Mouse (Mus musculus) midbrain, embryonic 10.5 days (tissue): ENCODE measurements around the gene Lrrd1. TPM values are rescaled to one million over a fixed set of nuclear protein-coding genes. Genes with fewer than 3 reads are reported as not detected.
A peak's percentile ranks its signal among the peaks of the same experiment; 100 is the strongest.
"Not testable (repeated sequence)": the region's sequence is repeated elsewhere in the genome, so short reads cannot be mapped to it uniquely, and the experiment has no call there.

Source experiments
- DNase-seq: peaks from one replicate; pipeline ENCODE4 v3.0.0-alpha.2; 2017; ENCODE audit warnings: low spot score
- H3K27ac ChIP-seq: fragments of 300-500 bp; sonication (generic); replicated peaks from 2 replicates; pipeline ENCODE4 v1.5.1; 2016; ENCODE audit warnings: mild to moderate bottlenecking
- H3K27me3 ChIP-seq: fragments of 300-500 bp; sonication (generic); 2 replicates; pipeline ENCODE4 v1.6.1; 2016; ENCODE audit warnings: low read depth, mild to moderate bottlenecking; ENCODE audit not compliant: poor library complexity, severe bottlenecking
- H3K36me3 ChIP-seq: fragments of 300-500 bp; sonication (generic); 2 replicates; pipeline ENCODE4 v1.6.1; 2016; ENCODE audit warnings: mild to moderate bottlenecking, moderate library complexity
- H3K4me1 ChIP-seq: fragments of 300-500 bp; sonication (generic); 2 replicates; pipeline ENCODE4 v1.6.1; 2016
- H3K4me3 ChIP-seq: fragments of 300-500 bp; sonication (generic); 2 replicates; pipeline ENCODE4 v1.5.1; 2016; ENCODE audit warnings: mild to moderate bottlenecking, moderate library complexity
- H3K9me3 ChIP-seq: fragments of 300-500 bp; sonication (generic); replicated peaks from 2 replicates; pipeline ENCODE4 v1.6.1; 2016; ENCODE audit warnings: mild to moderate bottlenecking
- WGBS: fragments of 180-500 bp; shearing (Covaris S2); methylation state at CpG from one replicate; pipeline ENCODE4 v1.1.7; 2016; 5-methylcytosine and 5-hydroxymethylcytosine counted together
- polyA plus RNA-seq: library from polyadenylated mRNA; unstranded; fragments of >200 nt; fragmentation: Nextera tagmentation; extraction: Ambion mirVana; gene quantifications from 2 replicates; pipeline ENCODE4 v1.2.1, GENCODE M21; 2016

Lrrd1 gene
- polyA plus RNA-seq, result 0.06 TPM in 1 of 2 replicates, not detected in the other

DNA sequence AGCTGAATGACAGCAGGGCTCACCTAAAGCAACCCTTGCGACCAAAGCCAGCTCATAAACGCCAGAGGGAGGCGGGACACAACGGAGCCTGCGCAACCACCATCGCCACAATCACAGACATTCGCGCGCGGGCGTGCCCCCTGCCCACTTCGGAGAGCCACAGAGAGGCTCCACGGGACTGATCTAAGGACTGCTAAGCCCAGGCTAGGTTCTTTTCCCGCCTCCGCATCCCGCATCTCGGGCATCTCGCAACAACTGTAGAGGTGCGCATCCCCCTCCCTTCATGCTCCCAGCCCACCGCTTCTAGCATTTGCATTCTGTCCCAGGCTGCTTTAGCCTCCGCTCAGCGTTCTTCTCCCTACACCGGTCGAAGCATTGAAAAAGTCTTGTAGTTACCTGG lies at the start of gene Lrrd1:
Gene Lrrd1, plus strand, starts transcription at position 148 of the 400 bp plus-strand sequence.
- Histone ChIP-seq H3K9me3 (no peaks in the 10 kb centered on the region), H3K27me3 (no peaks in the 10 kb centered on the region), H3K4me3 (peak within 1 kb of the TSS; percentile 56), H3K27ac (0 out of 2 replicates have a peak within 1 kb of the TSS, but pooled peaks have one; percentile 23), H3K4me1 (peaks cover 6% of the 10 kb centered on the region), H3K36me3 (peaks cover 24% of the 10 kb centered on the region)
- WGBS, result 7% methylated on average over 24 of the region's 24 CpGs
- peak; percentile 40 for DNase-seq

- H3K27ac ChIP-seq, H3K36me3 ChIP-seq, H3K4me3 ChIP-seq, H3K9me3 ChIP-seq, H3K27me3 ChIP-seq, DNase-seq: not testable (repeated sequence)
- peaks cover 14% of the 10 kb centered on the region for H3K4me1 ChIP-seq
- 96% methylated on average over 2 of the region's 2 CpGs for WGBS
Measured at GRCm38 (mm10) chr5:3797101-3797500, 47.9 kb upstream of the Lrrd1 start.

GRCm38 (mm10) chr5:3798656-3799055 lies 46.3 kb upstream of the Lrrd1 start:
- not testable (repeated sequence) for H3K4me3 ChIP-seq, H3K9me3 ChIP-seq, H3K27me3 ChIP-seq, DNase-seq, H3K36me3 ChIP-seq, H3K27ac ChIP-seq
- peaks cover 16% of the 10 kb centered on the region for H3K4me1 ChIP-seq

DNA sequence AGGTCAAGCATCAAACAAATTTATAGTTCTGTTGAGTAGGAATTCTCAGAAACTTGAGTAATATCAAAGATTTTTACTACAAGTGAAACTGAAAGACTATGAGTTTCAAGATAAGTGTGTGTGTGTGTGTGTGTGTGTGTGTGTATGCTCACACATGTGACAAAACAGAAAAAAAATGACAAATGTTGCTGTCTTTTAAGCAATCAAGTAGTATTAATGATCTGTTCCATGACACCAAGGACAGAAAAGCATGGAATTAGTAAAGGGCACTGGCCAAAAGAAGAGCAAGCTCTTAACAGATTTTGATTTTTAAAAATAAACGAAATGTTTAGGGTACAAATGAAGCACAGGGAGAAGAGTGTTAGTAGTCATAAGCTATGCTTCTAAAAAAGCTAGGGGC lies 44.9 kb upstream of the Lrrd1 start:
- Histone ChIP-seq H3K27ac (no peak overlapping the region), H3K27me3 (no peaks in the 10 kb centered on the region), H3K4me3 (no peak overlapping the region), H3K9me3 (no peaks in the 10 kb centered on the region), H3K4me1 (peaks cover 30% of the 10 kb centered on the region), H3K36me3 (0 out of 2 replicates have a peak, but pooled peaks cover 3% of the 10 kb centered on the region)
- 90% methylated on average over 1 of the region's 1 CpGs for WGBS
- no peak for DNase-seq

- Histone ChIP-seq H3K4me1 (peaks cover 30% of the 10 kb centered on the region), H3K36me3 (0 out of 2 replicates have a peak, but pooled peaks cover 3% of the 10 kb centered on the region), H3K27me3 (no peaks in the 10 kb centered on the region), H3K9me3 (no peaks in the 10 kb centered on the region), H3K27ac (no peak overlapping the region), H3K4me3 (peak overlapping the region; percentile 89; the same call in 1 of the 2 replicates)
- WGBS, result 86% methylated on average over 4 of the region's 4 CpGs
- no peak for DNase-seq
Measured at GRCm38 (mm10) chr5:3800881-3801280, 44.1 kb upstream of the Lrrd1 start.

GRCm38 (mm10) chr5:3801672-3802432 lies 43.1 kb upstream of the Lrrd1 start:
- no peak for DNase-seq
- peaks cover 30% of the 10 kb centered on the region for H3K4me1 ChIP-seq
- peak overlapping the region; percentile 94 for H3K27ac ChIP-seq
- H3K27me3 ChIP-seq, result no peaks in the 10 kb centered on the region
- 9% methylated on average over 18 of the region's 18 CpGs for WGBS
- no peaks in the 10 kb centered on the region for H3K36me3 ChIP-seq
- H3K9me3 ChIP-seq, result no peaks in the 10 kb centered on the region
- H3K4me3 ChIP-seq, result peak overlapping the region; percentile 89

GRCm38 (mm10) chr5:3802433-3803291 lies 42.3 kb upstream of the Lrrd1 start, which contains the start of the genes Ankib1 and Krit1:
TSS of gene Ankib1 (minus strand) at chr5:3802925.
TSS of gene Krit1 (plus strand) at chr5:3803184.
- H3K36me3 ChIP-seq, result no peaks in the 10 kb centered on the region
- peaks cover 30% of the 10 kb centered on the region for H3K4me1 ChIP-seq
- under 1% methylated on average over 99 of the region's 109 CpGs for WGBS
- H3K27ac ChIP-seq, result peak within 1 kb of the TSS; percentile 94
- H3K27me3 ChIP-seq, result no peaks in the 10 kb centered on the region
- peak; percentile 90 for DNase-seq
- no peaks in the 10 kb centered on the region for H3K9me3 ChIP-seq
- H3K4me3 ChIP-seq, result peak within 1 kb of the TSS; percentile 89

GRCm38 (mm10) chr5:3803292-3804165 lies 41.4 kb upstream of the Lrrd1 start:
- no peak for DNase-seq
- Histone ChIP-seq H3K27me3 (no peaks in the 10 kb centered on the region), H3K4me3 (peak overlapping the region; percentile 89), H3K27ac (peak overlapping the region; percentile 94), H3K9me3 (no peaks in the 10 kb centered on the region), H3K4me1 (peaks cover 30% of the 10 kb centered on the region), H3K36me3 (peaks cover 3% of the 10 kb centered on the region)
- WGBS, result under 1% methylated on average over 36 of the region's 36 CpGs

DNA sequence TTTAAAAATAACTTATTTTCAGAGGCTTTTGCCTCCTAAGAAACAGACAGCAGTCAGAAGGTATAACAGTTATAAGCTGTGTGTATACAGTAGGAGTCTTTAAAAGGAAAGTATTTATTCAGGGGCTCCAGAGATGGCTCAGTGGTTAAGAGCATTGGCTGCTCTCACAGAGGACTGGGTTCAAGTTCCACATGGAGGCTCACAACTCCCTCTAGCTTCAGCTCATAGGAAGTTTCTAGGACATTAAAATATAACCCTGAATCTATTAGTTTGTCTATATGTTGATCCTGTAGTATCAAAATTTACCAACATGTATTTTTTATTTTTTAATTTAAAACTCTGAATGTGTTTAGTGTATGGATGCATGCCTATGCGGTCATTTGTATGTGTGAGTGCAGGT lies 36.5 kb upstream of the Lrrd1 start:
- Histone ChIP-seq H3K4me1 (peaks cover 15% of the 10 kb centered on the region), H3K36me3 (peaks cover 39% of the 10 kb centered on the region)

GRCm38 (mm10) chr5:3834107-3834506 lies 10.9 kb upstream of the Lrrd1 start:
- no peaks in the 10 kb centered on the region for H3K27me3 ChIP-seq
- no peak for DNase-seq
- H3K4me3 ChIP-seq, result no peak overlapping the region
- peaks cover 71% of the 10 kb centered on the region for H3K36me3 ChIP-seq
- H3K9me3 ChIP-seq, result peaks cover 5% of the 10 kb centered on the region; the same call in 1 of the 2 replicates
- no peaks in the 10 kb centered on the region for H3K4me1 ChIP-seq
- H3K27ac ChIP-seq, result no peak overlapping the region
- 85% methylated on average over 1 of the region's 1 CpGs for WGBS

More for the DNA sequence above, 36.5 kb upstream of the Lrrd1 start:
- H3K4me3 ChIP-seq, result no peak overlapping the region
- H3K9me3 ChIP-seq, result no peaks in the 10 kb centered on the region
- DNase-seq, result no peak
- H3K27me3 ChIP-seq, result no peaks in the 10 kb centered on the region
- H3K27ac ChIP-seq, result no peak overlapping the region
- WGBS, result 95% methylated on average over 1 of the region's 1 CpGs

DNA sequence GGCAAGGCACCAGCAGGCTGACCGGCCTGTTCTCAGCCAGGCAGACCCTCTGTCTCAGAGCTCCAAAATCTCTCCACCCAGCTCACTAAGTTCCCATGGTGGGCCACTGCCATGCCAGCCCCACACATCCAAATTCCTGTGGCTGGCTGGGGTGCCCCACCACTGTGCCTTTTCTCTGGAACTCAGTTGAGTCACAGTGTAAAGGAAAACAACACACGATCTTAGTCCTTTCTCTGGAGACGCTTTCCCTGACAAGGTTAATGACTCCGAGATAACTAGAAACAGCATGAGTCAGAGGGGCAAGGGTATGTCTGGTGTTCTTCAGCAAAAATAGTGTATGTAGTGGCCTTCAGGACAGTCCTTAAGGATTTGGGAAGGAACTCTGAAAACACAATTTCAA lies 25.2 kb downstream of the Lrrd1 start:
- Histone ChIP-seq H3K36me3 (no peaks in the 10 kb centered on the region), H3K9me3 (no peaks in the 10 kb centered on the region), H3K4me3 (no peak overlapping the region), H3K27me3 (no peaks in the 10 kb centered on the region), H3K27ac (no peak overlapping the region), H3K4me1 (peaks cover 6% of the 10 kb centered on the region)
- 80% methylated on average over 4 of the region's 4 CpGs for WGBS
- no peak for DNase-seq

DNA sequence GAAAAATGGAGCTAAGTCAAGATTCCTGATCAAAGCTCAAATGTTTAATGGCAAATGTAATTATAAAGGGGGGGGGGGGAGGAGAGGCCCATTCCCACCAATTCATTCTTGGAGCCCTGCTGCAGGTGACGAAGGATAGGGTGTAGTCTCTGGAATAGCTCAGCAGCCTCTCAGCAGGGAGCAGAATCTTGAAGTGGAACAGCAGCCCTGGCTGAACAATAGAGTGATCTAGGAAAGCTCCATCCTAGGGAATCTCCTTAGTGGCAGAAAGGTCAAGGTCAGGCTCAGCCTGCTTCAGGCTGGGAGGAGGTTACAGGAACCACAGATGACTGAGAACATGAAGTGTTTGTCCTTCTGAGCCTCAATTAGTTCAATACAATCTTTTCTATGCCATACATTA lies 27.4 kb downstream of the Lrrd1 start:
- WGBS, result 33% methylated on average over 1 of the region's 1 CpGs
- Histone ChIP-seq H3K27me3 (no peaks in the 10 kb centered on the region), H3K4me1 (peaks cover 6% of the 10 kb centered on the region), H3K9me3 (no peaks in the 10 kb centered on the region), H3K27ac (no peak overlapping the region), H3K36me3 (no peaks in the 10 kb centered on the region), H3K4me3 (no peak overlapping the region)
- no peak for DNase-seq
